Mouse (Mus musculus): ENCODE results near the gene Has3.
"Not testable (repeated sequence)": the region's sequence is repeated elsewhere in the genome, so short reads cannot be mapped to it uniquely, and the experiment has no call there.

Gene Has3

GRCm38 (mm10) chr8:106870051-106870450, at the start of gene Has3:
Has3 (plus strand) TSS chr8:106870242.
- peak; percentile 60 for DNase-seq

- no peak for DNase-seq
Measured at GRCm38 (mm10) chr8:106820553-106821515, 49.2 kb upstream of the Has3 start.

GRCm38 (mm10) chr8:106828921-106829320, 41.1 kb upstream of the Has3 start:
- DNase-seq = no peak

GRCm38 (mm10) chr8:106829526-106830045, 40.5 kb upstream of the Has3 start:
- no peak for DNase-seq

GRCm38 (mm10) chr8:106834899-106835298, 35.1 kb upstream of the Has3 start:
- DNase-seq = peak; percentile 62

GRCm38 (mm10) chr8:106836525-106836924, 33.5 kb upstream of the Has3 start:
- no peak for DNase-seq

- no peak for DNase-seq
Measured at GRCm38 (mm10) chr8:106838803-106839202, 31.2 kb upstream of the Has3 start.

GRCm38 (mm10) chr8:106839209-106840001, 30.6 kb upstream of the Has3 start:
- DNase-seq = peak; percentile 34

GRCm38 (mm10) chr8:106850034-106850433, 20.0 kb upstream of the Has3 start:
- DNase-seq = no peak

- DNase-seq = peak; percentile 27
Measured at GRCm38 (mm10) chr8:106854534-106855241, 15.4 kb upstream of the Has3 start.

GRCm38 (mm10) chr8:106855242-106855562, 14.8 kb upstream of the Has3 start:
- DNase-seq = no peak

- no peak for DNase-seq
Measured at GRCm38 (mm10) chr8:106862845-106863244, 7.2 kb upstream of the Has3 start.

GRCm38 (mm10) chr8:106865354-106865753, 4.7 kb upstream of the Has3 start:
- DNase-seq = no peak

- peak; percentile 82 for DNase-seq
Measured at GRCm38 (mm10) chr8:106870537-106871327, 690 bp downstream of the Has3 start.

GRCm38 (mm10) chr8:106871328-106871926, 1.4 kb downstream of the Has3 start:
- peak; percentile 34 for DNase-seq

- DNase-seq = peak; percentile 85
Measured at GRCm38 (mm10) chr8:106871931-106872371, 1.9 kb downstream of the Has3 start.

- DNase-seq = peak; percentile 52
Measured at GRCm38 (mm10) chr8:106872454-106873034, 2.5 kb downstream of the Has3 start.

- peak; percentile 56 for DNase-seq
Measured at GRCm38 (mm10) chr8:106880121-106880707, 10.2 kb downstream of the Has3 start.

- DNase-seq = not testable (repeated sequence)
Measured at GRCm38 (mm10) chr8:106884094-106884493, 14.1 kb downstream of the Has3 start.

GRCm38 (mm10) chr8:106884826-106885400, 14.9 kb downstream of the Has3 start:
- DNase-seq = peak; percentile 39
